Mouse (Mus musculus) ES-E14 (cell line): ENCODE results near the gene Taok3.

Experiments
- CHD2 ChIP-seq: IDR thresholded peaks from 2 replicates; pipeline ENCODE4 v1.6.1; 2014; ENCODE audit warnings: mild to moderate bottlenecking, low read depth, low read length, inconsistent platforms
- HCFC1 ChIP-seq: IDR thresholded peaks from 2 replicates; pipeline ENCODE4 v1.6.1; 2012; ENCODE audit warnings: low read length, inconsistent platforms, borderline replicate concordance; ENCODE audit not compliant: insufficient read depth
- MAFK ChIP-seq: IDR thresholded peaks from 2 replicates; pipeline ENCODE4 v1.6.1; 2014; ENCODE audit warnings: mild to moderate bottlenecking, low read depth, low read length, inconsistent platforms; ENCODE audit not compliant: insufficient read depth
- ZC3H11A ChIP-seq: IDR thresholded peaks from 2 replicates; pipeline ENCODE4 v1.6.1; 2012; ENCODE audit warnings: low read depth, mild to moderate bottlenecking, inconsistent platforms, low read length, borderline replicate concordance
- ZNF384 ChIP-seq: IDR thresholded peaks from 2 replicates; pipeline ENCODE4 v1.6.1; 2012; ENCODE audit warnings: low read depth, low read length, inconsistent platforms

GRCm38 (mm10) chr5:117304947-117305346 lies 185.0 kb downstream of the Taok3 start:
- TF ChIP-seq MAFK (no peak), ZNF384 (no peak), HCFC1 (no peak), ZC3H11A (0 out of 2 replicates have a peak, but pooled peaks have one; percentile 4), CHD2 (no peak)
